Mouse (Mus musculus) hindbrain, embryonic 14.5 days (tissue): ENCODE results near the gene Pnmal2. TPM values are rescaled to one million over a fixed set of nuclear protein-coding genes. Genes with fewer than 3 reads are reported as not detected.
A peak's percentile ranks its signal among the peaks of the same experiment; 100 is the strongest.

Source experiments
- ATAC-seq: fragments of 200-750 bp; cut with Nextera tagmentation; 2 replicates; pipeline ENCODE4 v1.8.0; 2017; ENCODE audit warnings: moderate number of reproducible peaks, mild to moderate bottlenecking, moderate TSS enrichment, moderate library complexity; ENCODE audit not compliant: low FRiP score
- DNase-seq: peaks from one replicate; pipeline ENCODE4 v3.0.0-alpha.2; 2015; ENCODE audit warnings: low spot score
- H3K27ac ChIP-seq: fragments of 300-500 bp; sonication (generic); 2 replicates; pipeline ENCODE4 v1.5.1; 2014; ENCODE audit warnings: mild to moderate bottlenecking, moderate library complexity
- H3K27me3 ChIP-seq: fragments of 300-500 bp; sonication (generic); 2 replicates; pipeline ENCODE4 v1.6.1; 2014; ENCODE audit warnings: mild to moderate bottlenecking, low read length, mixed read lengths; ENCODE audit not compliant: control insufficient read depth, insufficient read depth
- H3K36me3 ChIP-seq: fragments of 300-500 bp; sonication (generic); replicated peaks from 2 replicates; pipeline ENCODE4 v1.6.1; 2014; ENCODE audit not compliant: control insufficient read depth, insufficient read depth
- H3K4me1 ChIP-seq: fragments of 300-500 bp; sonication (generic); replicated peaks from 2 replicates; pipeline ENCODE4 v1.6.1; 2014; ENCODE audit warnings: antibody characterized with exemption, low read length, mixed read lengths; ENCODE audit not compliant: control insufficient read depth, insufficient read depth
- H3K4me2 ChIP-seq: fragments of 300-500 bp; sonication (generic); replicated peaks from 2 replicates; pipeline ENCODE4 v1.6.1; 2014; ENCODE audit warnings: mild to moderate bottlenecking, moderate library complexity
- H3K4me3 ChIP-seq: fragments of 300-500 bp; sonication (generic); replicated peaks from 2 replicates; pipeline ENCODE4 v1.5.1; 2014; ENCODE audit warnings: mild to moderate bottlenecking, low read length
- H3K9ac ChIP-seq: fragments of 300-500 bp; sonication (generic); 2 replicates; pipeline ENCODE4 v1.6.1; 2014
- H3K9me3 ChIP-seq: fragments of 300-500 bp; sonication (generic); 2 replicates; pipeline ENCODE4 v1.6.1; 2016; ENCODE audit warnings: low read length; ENCODE audit not compliant: control insufficient read depth
- WGBS: fragments of 180-500 bp; shearing (Covaris S2); extraction: QIAGEN DNeasy Blood & Tissue Kit; methylation state at CpG from one replicate; pipeline ENCODE4 v1.1.7; 2014; 5-methylcytosine and 5-hydroxymethylcytosine counted together
- polyA plus RNA-seq: library from polyadenylated mRNA; unstranded; fragments of >200 nt; fragmentation: Nextera tagmentation; extraction: Ambion mirVana; gene quantifications from 2 replicates; pipeline ENCODE4 v1.2.1, GENCODE M21; 2014

Gene Pnmal2
- polyA plus RNA-seq, 1 experiment from 2014 or later: 96.4 TPM

GRCm38 (mm10) chr7:16961678-16962077 is 17.2 kb downstream of the Pnmal2 start:
- ATAC-seq (no peak), DNase-seq (no peak)
- Histone ChIP-seq H3K4me1 (peaks cover 47% of the 10 kb centered on the region), H3K27ac (no peak overlapping the region), H3K27me3 (no peaks in the 10 kb centered on the region), H3K4me3 (no peak overlapping the region), H3K9me3 (no peaks in the 10 kb centered on the region), H3K9ac (no peak overlapping the region), H3K36me3 (0 out of 2 replicates have a peak, but pooled peaks cover 5% of the 10 kb centered on the region), H3K4me2 (peak overlapping the region; percentile 67)
- 78% methylated on average over 5 of the region's 5 CpGs for WGBS

- 0 out of 2 replicates have a peak, but pooled peaks cover 2% of the 10 kb centered on the region for H3K36me3 ChIP-seq
- H3K4me1 ChIP-seq: no peaks in the 10 kb centered on the region
- H3K4me3 ChIP-seq: no peak overlapping the region
- H3K9ac ChIP-seq: no peak overlapping the region
- H3K9me3 ChIP-seq: no peaks in the 10 kb centered on the region
- ATAC-seq (no peak), DNase-seq (no peak)
- 89% methylated on average over 6 of the region's 6 CpGs for WGBS
- H3K27ac ChIP-seq: no peak overlapping the region
- no peaks in the 10 kb centered on the region for H3K27me3 ChIP-seq
- H3K4me2 ChIP-seq: no peak overlapping the region
Observed at GRCm38 (mm10) chr7:16968414-16968813, 23.9 kb downstream of the Pnmal2 start.

GRCm38 (mm10) chr7:16971160-16971559 is 26.7 kb downstream of the Pnmal2 start:
- no peaks in the 10 kb centered on the region for H3K27me3 ChIP-seq
- H3K4me2 ChIP-seq: no peak overlapping the region
- no peak for ATAC-seq
- no peaks in the 10 kb centered on the region for H3K36me3 ChIP-seq
- WGBS: 91% methylated on average over 3 of the region's 3 CpGs
- H3K4me1 ChIP-seq: no peaks in the 10 kb centered on the region
- DNase-seq: no peak
- H3K27ac ChIP-seq: no peak overlapping the region
- no peaks in the 10 kb centered on the region for H3K9me3 ChIP-seq
- H3K4me3 ChIP-seq: no peak overlapping the region
- no peak overlapping the region for H3K9ac ChIP-seq

GRCm38 (mm10) chr7:16974018-16974417 is 29.5 kb downstream of the Pnmal2 start:
- Histone ChIP-seq H3K4me2 (no peak overlapping the region), H3K4me3 (no peak overlapping the region), H3K9ac (no peak overlapping the region), H3K36me3 (no peaks in the 10 kb centered on the region), H3K4me1 (no peaks in the 10 kb centered on the region), H3K9me3 (no peaks in the 10 kb centered on the region), H3K27me3 (no peaks in the 10 kb centered on the region), H3K27ac (no peak overlapping the region)
- no peak for ATAC-seq
- 50% methylated on average over 6 of the region's 6 CpGs for WGBS
- no peak for DNase-seq

- Histone ChIP-seq H3K27me3 (no peaks in the 10 kb centered on the region), H3K4me3 (no peak overlapping the region), H3K27ac (no peak overlapping the region), H3K9me3 (no peaks in the 10 kb centered on the region), H3K9ac (no peak overlapping the region), H3K4me2 (no peak overlapping the region), H3K4me1 (peaks cover 7% of the 10 kb centered on the region; the same call in 1 of the 2 replicates), H3K36me3 (no peaks in the 10 kb centered on the region)
- WGBS: 58% methylated on average over 8 of the region's 8 CpGs
- no peak for ATAC-seq
- no peak for DNase-seq
Observed at GRCm38 (mm10) chr7:16976298-16976697, 31.8 kb downstream of the Pnmal2 start.

- no peak for DNase-seq
- no peak overlapping the region for H3K4me2 ChIP-seq
- no peaks in the 10 kb centered on the region for H3K36me3 ChIP-seq
- H3K4me3 ChIP-seq: no peak overlapping the region
- H3K9me3 ChIP-seq: no peaks in the 10 kb centered on the region
- ATAC-seq: no peak
- H3K4me1 ChIP-seq: peaks cover 19% of the 10 kb centered on the region
- no peak overlapping the region for H3K27ac ChIP-seq
- WGBS: 72% methylated on average over 5 of the region's 6 CpGs
- no peaks in the 10 kb centered on the region for H3K27me3 ChIP-seq
- H3K9ac ChIP-seq: no peak overlapping the region
Observed at GRCm38 (mm10) chr7:16978173-16978572, 33.7 kb downstream of the Pnmal2 start.

- no peak overlapping the region for H3K27ac ChIP-seq
- ATAC-seq (no peak), DNase-seq (no peak)
- no peaks in the 10 kb centered on the region for H3K27me3 ChIP-seq
- H3K4me3 ChIP-seq: no peak overlapping the region
- no peak overlapping the region for H3K4me2 ChIP-seq
- peaks cover 24% of the 10 kb centered on the region for H3K4me1 ChIP-seq
- no peak overlapping the region for H3K9ac ChIP-seq
- 92% methylated on average over 3 of the region's 3 CpGs for WGBS
- no peaks in the 10 kb centered on the region for H3K9me3 ChIP-seq
- no peaks in the 10 kb centered on the region for H3K36me3 ChIP-seq
Observed at GRCm38 (mm10) chr7:16978593-16978992, 34.1 kb downstream of the Pnmal2 start.

- Histone ChIP-seq H3K27ac (peak overlapping the region; percentile 65), H3K9me3 (no peaks in the 10 kb centered on the region), H3K9ac (peak overlapping the region; percentile 28; the same call in 1 of the 2 replicates), H3K4me2 (peak overlapping the region; percentile 40), H3K4me3 (peak overlapping the region; percentile 10; the same call in 1 of the 2 replicates), H3K36me3 (no peaks in the 10 kb centered on the region), H3K27me3 (no peaks in the 10 kb centered on the region), H3K4me1 (peaks cover 32% of the 10 kb centered on the region)
- no peak; the same call in 1 of the 2 replicates for ATAC-seq
- 2% methylated on average over 12 of the region's 12 CpGs for WGBS
- DNase-seq: no peak
Observed at GRCm38 (mm10) chr7:16980348-16980747, 35.9 kb downstream of the Pnmal2 start.

GRCm38 (mm10) chr7:16982859-16983568 is 38.5 kb downstream of the Pnmal2 start, which contains the start of gene Gm42372:
Gene Gm42372, plus strand, starts transcription at chr7:16983086.
- H3K4me1 ChIP-seq: peaks cover 47% of the 10 kb centered on the region

More at GRCm38 (mm10) chr7:16982859-16983568, 38.5 kb downstream of the Pnmal2 start, which contains the start of gene Gm42372:
- Histone ChIP-seq H3K36me3 (no peaks in the 10 kb centered on the region), H3K9me3 (no peaks in the 10 kb centered on the region), H3K4me2 (peak within 1 kb of the TSS; percentile 85), H3K27ac (peak within 1 kb of the TSS; percentile 5), H3K4me3 (peak within 1 kb of the TSS; percentile 45), H3K9ac (peak within 1 kb of the TSS; percentile 67), H3K27me3 (no peaks in the 10 kb centered on the region)
- ATAC-seq (peak; percentile 79), DNase-seq (peak; percentile 88)
- WGBS: 19% methylated on average over 26 of the region's 26 CpGs
